Mouse (Mus musculus): Measurements from ENCODE around the gene Tmem164. TPM values are rescaled to one million over a fixed set of nuclear protein-coding genes. Genes with fewer than 3 reads are reported as not detected.

Gene Tmem164
- total and polyA plus RNA-seq, 3 experiments = 14.3 to 27.2 (median 16.3) TPM

- peak in 1 of 2 experiments; percentile 42 for DNase-seq
- Histone ChIP-seq H3K36me3 (ENCODE audit: control insufficient read depth, insufficient read depth, low read length) (peaks cover 4% of the 10 kb centered on the region; the same call in 1 of the 2 replicates), H3K9ac (ENCODE audit: low read depth, low read length) (peak overlapping the region; percentile 82), H3K4me3 (peak overlapping the region; percentile 60), H3K4me1 (ENCODE audit: control insufficient read depth, insufficient read depth, low read length) (no peaks in the 10 kb centered on the region; the same call in none of the 2 replicates), H3K79me2 (replicated peaks; ENCODE audit: control insufficient read depth, insufficient read depth, low read length) (no peaks in the 10 kb centered on the region), H3K27ac (peak overlapping the region; percentile 41; the same call in 1 of the 2 replicates), H3K27me3 (ENCODE audit: control insufficient read depth, insufficient read depth, low read length) (no peaks in the 10 kb centered on the region)
- intact Hi-C loops (cut with DNase I) = loop anchor here (5.0 kb wide), 3 partner anchors 120 to 455 kb away; partner anchors contain the start of genes Acsl4 and Nxt2
- WGBS = 25% methylated on average over 28 of the region's 28 CpGs
- TF ChIP-seq EP300 (IDR thresholded peaks at IDR 0.05; ENCODE audit: insufficient read depth, low read depth, low read length) = no peak
- no peak for TF ChIP-seq POLR2A (IDR thresholded peaks at IDR 0.05; ENCODE audit: insufficient read depth, low read depth, low read length)
- TF ChIP-seq CTCF (IDR thresholded peaks at IDR 0.05) = no peak
Measured at GRCm38 (mm10) chrX:142682176-142682820, 1.1 kb downstream of the Tmem164 start.

- 37% methylated on average over 5 of the region's 5 CpGs for WGBS
Measured at GRCm38 (mm10) chrX:142682990-142683389, 1.8 kb downstream of the Tmem164 start.

GRCm38 (mm10) chrX:142684674-142685073 lies 3.5 kb downstream of the Tmem164 start:
- Histone ChIP-seq H3K27me3 (ENCODE audit: control insufficient read depth, insufficient read depth, low read length) (no peaks in the 10 kb centered on the region), H3K36me3 (ENCODE audit: control insufficient read depth, insufficient read depth, low read length) (peaks cover 4% of the 10 kb centered on the region; the same call in 1 of the 2 replicates), H3K79me2 (replicated peaks; ENCODE audit: control insufficient read depth, insufficient read depth, low read length) (no peaks in the 10 kb centered on the region), H3K4me3 (no peak overlapping the region), H3K4me1 (ENCODE audit: control insufficient read depth, insufficient read depth, low read length) (peaks cover 1% of the 10 kb centered on the region), H3K27ac (no peak overlapping the region), H3K9ac (ENCODE audit: low read depth, low read length) (no peak overlapping the region)
- no peak for TF ChIP-seq EP300 (IDR thresholded peaks at IDR 0.05; ENCODE audit: insufficient read depth, low read depth, low read length)
- no peak for TF ChIP-seq CTCF (IDR thresholded peaks at IDR 0.05)
- no peak for TF ChIP-seq POLR2A (IDR thresholded peaks at IDR 0.05; ENCODE audit: insufficient read depth, low read depth, low read length)
- 44% methylated on average over 4 of the region's 4 CpGs for WGBS
- no peak for DNase-seq
- intact Hi-C loops (cut with DNase I) = loop anchor here (5.0 kb wide), 3 partner anchors 118 to 457 kb away; partner anchors contain the start of genes Acsl4 and Nxt2

More at GRCm38 (mm10) chrX:142682990-142683389, 1.8 kb downstream of the Tmem164 start:
- H3K4me3 ChIP-seq = no peak overlapping the region; the same call in 1 of the 2 replicates
- no peaks in the 10 kb centered on the region for H3K27me3 ChIP-seq (ENCODE audit: control insufficient read depth, insufficient read depth, low read length)
- no peaks in the 10 kb centered on the region for H3K79me2 ChIP-seq (replicated peaks; ENCODE audit: control insufficient read depth, insufficient read depth, low read length)
- H3K9ac ChIP-seq (ENCODE audit: low read depth, low read length) = no peak overlapping the region
- H3K27ac ChIP-seq = no peak overlapping the region
- intact Hi-C loops (cut with DNase I) = loop anchor here (5.0 kb wide), 3 partner anchors 119 to 456 kb away; partner anchors contain the start of genes Acsl4 and Nxt2
- TF ChIP-seq CTCF (IDR thresholded peaks at IDR 0.05) = no peak
- H3K36me3 ChIP-seq (ENCODE audit: control insufficient read depth, insufficient read depth, low read length) = peaks cover 4% of the 10 kb centered on the region; the same call in 1 of the 2 replicates
- peak; percentile 37 to 45 for DNase-seq
- peaks cover 1% of the 10 kb centered on the region for H3K4me1 ChIP-seq (ENCODE audit: control insufficient read depth, insufficient read depth, low read length)

- Histone ChIP-seq H3K9ac (ENCODE audit: low read depth, low read length) (no peak overlapping the region), H3K79me2 (replicated peaks; ENCODE audit: control insufficient read depth, insufficient read depth, low read length) (no peaks in the 10 kb centered on the region), H3K36me3 (ENCODE audit: control insufficient read depth, insufficient read depth, low read length) (peaks cover 4% of the 10 kb centered on the region; the same call in 1 of the 2 replicates), H3K4me3 (no peak overlapping the region), H3K4me1 (ENCODE audit: control insufficient read depth, insufficient read depth, low read length) (peaks cover 1% of the 10 kb centered on the region), H3K27me3 (ENCODE audit: control insufficient read depth, insufficient read depth, low read length) (no peaks in the 10 kb centered on the region), H3K27ac (no peak overlapping the region)
- DNase-seq = no peak
- 46% methylated on average over 6 of the region's 6 CpGs for WGBS
- TF ChIP-seq EP300 (IDR thresholded peaks at IDR 0.05; ENCODE audit: insufficient read depth, low read depth, low read length) (no peak), POLR2A (IDR thresholded peaks at IDR 0.05; ENCODE audit: insufficient read depth, low read depth, low read length) (no peak), CTCF (IDR thresholded peaks at IDR 0.05) (no peak)
- intact Hi-C loops (cut with DNase I) = no loop called here
Measured at GRCm38 (mm10) chrX:142685676-142686075, 4.5 kb downstream of the Tmem164 start.

GRCm38 (mm10) chrX:142688509-142688908 lies 7.3 kb downstream of the Tmem164 start:
- Histone ChIP-seq H3K27ac (no peak overlapping the region), H3K9ac (ENCODE audit: low read depth, low read length) (no peak overlapping the region), H3K79me2 (replicated peaks; ENCODE audit: control insufficient read depth, insufficient read depth, low read length) (no peaks in the 10 kb centered on the region), H3K27me3 (ENCODE audit: control insufficient read depth, insufficient read depth, low read length) (no peaks in the 10 kb centered on the region), H3K4me3 (no peak overlapping the region), H3K4me1 (ENCODE audit: control insufficient read depth, insufficient read depth, low read length) (peaks cover 1% of the 10 kb centered on the region), H3K36me3 (ENCODE audit: control insufficient read depth, insufficient read depth, low read length) (peaks cover 2% of the 10 kb centered on the region; the same call in 1 of the 2 replicates)
- WGBS = 71% methylated on average over 9 of the region's 9 CpGs
- TF ChIP-seq EP300 (IDR thresholded peaks at IDR 0.05; ENCODE audit: insufficient read depth, low read depth, low read length) (no peak), POLR2A (IDR thresholded peaks at IDR 0.05; ENCODE audit: insufficient read depth, low read depth, low read length) (no peak), CTCF (IDR thresholded peaks at IDR 0.05) (no peak)
- DNase-seq = no peak
- intact Hi-C loops (cut with DNase I) = no loop called here

- H3K79me2 ChIP-seq (replicated peaks; ENCODE audit: control insufficient read depth, insufficient read depth, low read length) = no peaks in the 10 kb centered on the region
- H3K4me1 ChIP-seq (ENCODE audit: control insufficient read depth, insufficient read depth, low read length) = no peaks in the 10 kb centered on the region
- no peak for DNase-seq
- no peak overlapping the region for H3K9ac ChIP-seq (ENCODE audit: low read depth, low read length)
- 58% methylated on average over 2 of the region's 2 CpGs for WGBS
- TF ChIP-seq CTCF (IDR thresholded peaks at IDR 0.05) (no peak), EP300 (IDR thresholded peaks at IDR 0.05; ENCODE audit: insufficient read depth, low read depth, low read length) (no peak), POLR2A (IDR thresholded peaks at IDR 0.05; ENCODE audit: insufficient read depth, low read depth, low read length) (no peak)
- no peak overlapping the region for H3K27ac ChIP-seq
- H3K27me3 ChIP-seq (ENCODE audit: control insufficient read depth, insufficient read depth, low read length) = no peaks in the 10 kb centered on the region
- H3K36me3 ChIP-seq (ENCODE audit: control insufficient read depth, insufficient read depth, low read length) = no peaks in the 10 kb centered on the region
- H3K4me3 ChIP-seq = no peak overlapping the region
- intact Hi-C loops (cut with DNase I) = no loop called here
Measured at GRCm38 (mm10) chrX:142693256-142693655, 12.1 kb downstream of the Tmem164 start.
